Mouse (Mus musculus) myocyte (in vitro differentiated cells): ENCODE measurements around the gene Tnxb.

Experiments
- CEBPB ChIP-seq: IDR thresholded peaks from 2 replicates; pipeline ENCODE4 v1.6.1; 2011; ENCODE audit warnings: mild to moderate bottlenecking, moderate library complexity; ENCODE audit not compliant: poor library complexity, insufficient read depth, severe bottlenecking
- E2F4 ChIP-seq: IDR thresholded peaks from one replicate; pipeline ENCODE4 v1.6.1; 2011; ENCODE audit warnings: mild to moderate bottlenecking, control low read depth, moderate library complexity; ENCODE audit not compliant: insufficient read depth
- MAX ChIP-seq: IDR thresholded peaks from one replicate; pipeline ENCODE4 v1.6.1; 2011; ENCODE audit warnings: low read depth, mild to moderate bottlenecking, control low read depth
- MYOD1 ChIP-seq, 3 experiments: IDR thresholded peaks; one replicate each; pipeline ENCODE4 v1.6.1; 2011; ENCODE audit warnings: control low read depth in 2 of 3, low read depth in 2 of 3, mild to moderate bottlenecking in 2 of 3, moderate library complexity in 1 of 3; ENCODE audit not compliant: insufficient read length in 2 of 3, control insufficient read depth in 1 of 3
- POLR2A ChIP-seq: IDR thresholded peaks from one replicate; pipeline ENCODE4 v1.6.1; 2011; ENCODE audit warnings: low read depth, mild to moderate bottlenecking, control low read depth, moderate library complexity; ENCODE audit not compliant: insufficient read length
- POLR2AphosphoS2 ChIP-seq: IDR thresholded peaks from one replicate; pipeline ENCODE4 v1.6.1; 2011; ENCODE audit warnings: low read depth, control low read depth; ENCODE audit not compliant: insufficient read length
- REST ChIP-seq: IDR thresholded peaks from one replicate; pipeline ENCODE4 v1.6.1; 2011; ENCODE audit warnings: mild to moderate bottlenecking, control low read depth, moderate library complexity; ENCODE audit not compliant: insufficient read depth, insufficient read length
- SRF ChIP-seq: IDR thresholded peaks from one replicate; pipeline ENCODE4 v1.6.1; 2011; ENCODE audit warnings: low read depth; ENCODE audit not compliant: control insufficient read depth, insufficient read length
- TCF12 ChIP-seq: IDR thresholded peaks from one replicate; pipeline ENCODE4 v1.6.1; 2011; ENCODE audit warnings: mild to moderate bottlenecking, control low read depth; ENCODE audit not compliant: poor library complexity, insufficient read depth, severe bottlenecking
- TCF3 ChIP-seq: IDR thresholded peaks from one replicate; pipeline ENCODE4 v1.6.1; 2011; ENCODE audit warnings: low read depth, control low read depth; ENCODE audit not compliant: insufficient read length
- USF1 ChIP-seq: IDR thresholded peaks from one replicate; pipeline ENCODE4 v1.6.1; 2011; ENCODE audit warnings: low read depth, mild to moderate bottlenecking, control low read depth, moderate library complexity

DNA sequence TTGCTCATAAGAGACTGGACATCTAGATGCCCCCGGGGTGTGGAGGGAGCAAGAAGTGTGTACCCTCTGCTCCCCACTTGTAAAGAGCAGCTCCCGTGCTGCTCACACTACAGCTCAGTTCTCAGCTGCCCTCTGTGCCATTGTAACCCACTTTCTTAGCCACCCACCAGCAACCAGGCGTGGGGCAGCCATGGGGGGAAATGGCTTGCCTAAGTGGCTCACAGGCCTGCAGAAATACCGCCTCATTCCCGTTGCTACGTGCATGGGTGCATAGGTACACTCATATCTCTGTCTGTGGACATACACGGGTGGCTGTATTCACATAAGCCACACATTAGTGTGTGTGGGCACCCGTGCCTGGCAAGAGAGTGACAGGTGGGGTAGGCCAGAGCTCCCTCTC is 7.4 kb upstream of the Tnxb start:
- TF ChIP-seq USF1 (no peak), TCF3 (no peak), MYOD1 (IDR thresholded peaks at IDR 0.05; ENCODE audit: control insufficient read depth in 1 of 3, insufficient read length in 2 of 3, low read depth in 2 of 3) (no peak), CEBPB (no peak), POLR2A (no peak), TCF12 (no peak), E2F4 (no peak), POLR2AphosphoS2 (no peak), MAX (no peak), SRF (no peak), REST (no peak)
